Mouse (Mus musculus): ENCODE results near the gene Fam92b.

The Fam92b gene

GRCm38 (mm10) chr8:120190107-120190809, 13.0 kb upstream of the Fam92b start:
- in situ Hi-C loops (cut with MboI), result no loop called here

DNA sequence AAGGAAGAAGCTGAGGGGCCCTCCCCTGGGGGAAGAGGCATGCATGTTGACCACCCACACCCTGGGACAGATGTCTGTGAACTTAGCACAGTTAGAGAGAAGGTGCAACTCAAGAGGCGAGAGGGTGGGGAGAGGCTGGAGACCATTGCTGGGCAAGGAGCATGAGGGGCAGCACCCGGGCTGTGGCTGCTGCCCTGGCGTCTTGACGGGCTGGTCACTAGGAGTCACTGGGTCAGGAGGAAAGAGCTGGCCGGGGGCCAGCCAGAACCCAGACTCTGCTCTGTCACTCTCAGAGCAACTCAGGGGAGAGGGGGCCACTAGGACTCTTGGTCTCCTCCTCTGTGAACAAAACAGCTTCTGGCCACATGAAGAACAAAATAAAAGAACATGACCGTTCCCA, 12.2 kb upstream of the Fam92b start:
- in situ Hi-C loops (cut with MboI), result no loop called here

GRCm38 (mm10) chr8:120188510-120188909, 11.2 kb upstream of the Fam92b start:
- in situ Hi-C loops (cut with MboI), result no loop called here

- in situ Hi-C loops (cut with MboI), result no loop called here
These were observed 9.2 kb upstream of the Fam92b start for GRCm38 (mm10) chr8:120186454-120186853.

- in situ Hi-C loops (cut with MboI), result no loop called here
These were observed 7.9 kb upstream of the Fam92b start for GRCm38 (mm10) chr8:120184850-120185792.

DNA sequence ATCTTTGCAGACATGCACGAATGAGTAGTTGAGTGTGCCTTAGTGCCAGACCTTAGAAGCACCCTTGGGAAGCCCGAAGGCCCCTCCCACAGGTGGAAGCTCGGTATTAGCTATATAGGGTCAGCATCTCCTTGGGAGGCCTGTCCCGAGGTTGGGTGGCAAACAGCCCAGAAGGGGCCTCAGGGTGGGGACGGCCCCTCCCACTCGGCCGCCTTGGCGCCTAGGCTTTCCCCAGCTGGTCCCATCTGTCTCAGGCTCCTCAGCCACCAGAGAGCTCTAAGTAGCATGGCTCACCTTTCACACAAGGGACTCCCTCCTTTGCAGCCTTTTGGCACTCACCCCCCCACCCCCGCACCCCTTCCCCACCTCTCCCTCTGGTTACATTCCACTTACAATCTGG, 7.1 kb upstream of the Fam92b start:
- in situ Hi-C loops (cut with MboI), result no loop called here

DNA sequence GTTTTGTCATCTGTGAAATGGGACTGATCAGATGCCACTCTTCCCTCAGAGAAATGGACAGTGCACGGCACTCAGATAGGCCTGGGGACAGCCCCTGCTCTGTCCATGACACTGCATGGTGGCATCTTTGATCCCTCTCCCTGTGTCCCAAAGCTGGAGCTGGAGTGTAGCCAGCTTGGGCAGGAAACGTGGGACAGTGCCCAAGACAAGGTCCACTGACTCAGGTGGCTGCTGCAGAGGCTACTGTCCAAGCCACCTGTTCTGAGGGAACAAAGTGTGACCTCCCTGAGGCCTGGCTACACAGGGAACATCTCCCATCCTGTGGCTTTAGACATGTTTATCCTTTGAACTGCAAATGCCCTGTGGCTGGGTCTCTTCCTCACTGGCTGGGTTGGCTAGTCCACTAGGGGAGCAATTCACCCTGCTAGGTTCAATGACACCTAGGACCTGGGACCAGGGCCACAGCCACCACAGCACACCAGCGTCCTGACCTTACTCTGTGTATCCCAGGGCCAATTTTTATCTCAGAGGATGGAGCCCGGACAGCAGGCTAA, 4.7 kb upstream of the Fam92b start:
- in situ Hi-C loops (cut with MboI), result no loop called here

DNA sequence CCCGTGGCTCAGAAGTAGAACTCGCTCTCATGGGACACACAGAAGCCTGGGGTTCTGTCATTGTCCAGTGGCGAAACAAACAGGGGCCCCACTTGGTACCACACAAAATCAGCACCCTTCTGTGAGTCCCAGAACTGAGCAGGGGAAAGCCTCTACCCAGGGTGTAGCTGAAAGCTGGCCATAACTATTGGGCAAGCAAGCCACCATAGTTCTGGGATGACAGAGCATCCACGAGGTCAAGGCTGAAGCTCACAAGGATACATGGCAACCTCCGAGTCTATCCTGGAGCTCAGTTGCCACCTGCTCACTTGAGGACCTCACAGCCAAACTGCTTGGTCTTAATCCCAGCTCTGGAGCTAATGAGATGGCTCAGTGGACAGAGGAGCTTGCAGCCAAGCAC, 4.0 kb upstream of the Fam92b start:
- in situ Hi-C loops (cut with MboI), result no loop called here

GRCm38 (mm10) chr8:120180445-120180970, 3.2 kb upstream of the Fam92b start:
- in situ Hi-C loops (cut with MboI), result no loop called here

- in situ Hi-C loops (cut with MboI), result no loop called here
These were observed 1.8 kb upstream of the Fam92b start for GRCm38 (mm10) chr8:120179027-120179431.

DNA sequence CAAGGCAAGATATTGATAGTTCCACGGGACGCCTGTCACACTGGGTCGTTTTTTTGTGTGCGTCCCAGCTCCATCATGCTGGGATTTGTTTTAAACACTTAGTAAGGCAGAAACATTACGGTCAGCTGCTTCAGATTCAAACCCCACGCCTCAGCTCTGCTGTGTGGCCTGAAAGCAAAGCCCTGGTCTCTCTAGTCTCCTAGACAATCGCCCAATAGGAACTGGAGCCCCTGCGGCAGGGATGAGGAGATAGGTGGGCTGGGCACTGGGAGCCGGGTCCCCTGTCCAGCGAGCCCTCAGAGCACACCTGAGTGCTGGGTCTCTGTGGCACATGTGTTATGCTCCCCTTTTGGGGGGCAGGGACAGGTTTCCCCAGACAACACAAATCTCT, 853 bp upstream of the Fam92b start:
- in situ Hi-C loops (cut with MboI), result no loop called here

DNA sequence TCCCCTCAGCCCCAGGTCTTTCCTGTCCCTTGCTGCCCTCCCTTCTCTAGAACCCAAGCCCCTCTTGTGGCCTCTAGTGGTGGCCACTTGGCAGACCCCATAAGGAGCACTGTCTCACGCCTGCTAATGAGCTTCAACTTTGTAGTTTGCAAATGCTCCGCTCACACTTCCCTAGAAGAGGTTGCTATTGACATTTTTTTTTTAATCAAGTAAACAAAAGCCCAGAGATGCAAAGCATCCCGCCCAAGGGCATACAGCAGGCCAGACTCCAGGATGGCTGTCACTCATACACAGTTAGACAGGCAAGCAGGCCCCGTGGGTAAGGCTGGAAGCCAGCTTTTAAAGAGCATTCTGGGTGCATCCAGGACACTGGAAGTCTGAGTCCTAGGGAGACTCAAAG, 661 bp downstream of the Fam92b start:
- in situ Hi-C loops (cut with MboI), result no loop called here

GRCm38 (mm10) chr8:120174606-120175005, 2.7 kb downstream of the Fam92b start:
- in situ Hi-C loops (cut with MboI), result no loop called here

- in situ Hi-C loops (cut with MboI), result no loop called here
These were observed 4.1 kb downstream of the Fam92b start for GRCm38 (mm10) chr8:120173195-120173594.

- in situ Hi-C loops (cut with MboI), result no loop called here
These were observed 8.1 kb downstream of the Fam92b start for GRCm38 (mm10) chr8:120169119-120169518.

- in situ Hi-C loops (cut with MboI), result no loop called here
These were observed 9.4 kb downstream of the Fam92b start for GRCm38 (mm10) chr8:120167821-120168220.

- in situ Hi-C loops (cut with MboI), result no loop called here
These were observed 10.1 kb downstream of the Fam92b start for GRCm38 (mm10) chr8:120167136-120167535.

GRCm38 (mm10) chr8:120164026-120164425, 13.2 kb downstream of the Fam92b start:
- in situ Hi-C loops (cut with MboI), result no loop called here

DNA sequence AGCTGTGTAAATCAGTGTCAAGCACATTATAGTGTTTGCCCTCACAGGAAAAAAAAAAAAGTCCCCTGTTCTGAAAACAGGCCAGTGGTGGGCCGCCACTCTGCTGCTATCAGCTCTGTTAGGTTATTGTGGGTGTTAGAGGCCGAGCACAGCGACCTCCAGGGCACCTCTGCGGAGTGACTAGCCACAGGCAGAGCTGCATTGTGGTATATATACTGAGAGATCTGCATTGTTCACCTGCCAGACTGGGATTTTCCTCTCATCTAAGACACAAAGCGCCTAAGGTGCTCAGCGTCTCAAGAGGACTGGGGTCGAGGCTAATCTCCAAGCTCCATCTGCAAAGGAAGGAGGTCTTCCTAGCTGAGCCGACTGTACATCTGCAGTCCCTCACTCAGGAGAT, 13.9 kb downstream of the Fam92b start:
- in situ Hi-C loops (cut with MboI), result no loop called here

GRCm38 (mm10) chr8:120162404-120162752, 14.9 kb downstream of the Fam92b start:
- in situ Hi-C loops (cut with MboI), result no loop called here

GRCm38 (mm10) chr8:120161658-120162403, 15.4 kb downstream of the Fam92b start:
- in situ Hi-C loops (cut with MboI), result no loop called here

DNA sequence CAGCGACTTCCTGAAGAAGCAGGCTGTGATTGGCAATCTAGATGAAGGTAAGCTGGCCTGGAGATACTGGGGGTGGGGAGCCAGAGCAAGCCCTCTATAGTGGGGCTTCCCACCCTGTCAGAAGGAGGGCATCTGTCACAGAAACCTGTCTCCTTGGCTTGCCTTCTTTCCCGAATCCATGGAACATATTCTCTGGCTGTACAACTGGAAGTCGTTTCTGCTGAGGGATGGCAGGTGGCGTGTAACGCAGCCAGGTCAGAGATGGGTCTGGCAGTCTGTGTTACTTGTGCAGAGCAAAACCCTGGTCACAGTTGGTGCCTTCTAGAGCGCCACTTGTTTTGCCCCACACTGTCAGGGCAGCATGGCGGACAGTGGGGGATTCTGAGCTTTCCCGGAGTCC, 16.9 kb downstream of the Fam92b start:
- in situ Hi-C loops (cut with MboI), result no loop called here
